Mouse (Mus musculus) myocyte (in vitro differentiated cells): Measurements from ENCODE around the gene Agt. TPM values are rescaled to one million over a fixed set of nuclear protein-coding genes. Genes with fewer than 3 reads are reported as not detected.

ENCODE experiments used
- H3K27me3 ChIP-seq: one replicate; pipeline ENCODE4 v1.6.1; 2011; ENCODE audit not compliant: control insufficient read depth, insufficient read depth, insufficient read length
- H3K36me3 ChIP-seq: one replicate; pipeline ENCODE4 v1.6.1; 2011; ENCODE audit not compliant: control insufficient read depth, insufficient read depth
- H3K4me2 ChIP-seq: one replicate; pipeline ENCODE4 v1.6.1; 2011; ENCODE audit warnings: low read depth, control low read depth
- H3K4me3 ChIP-seq: one replicate; pipeline ENCODE4 v1.5.1; 2011; ENCODE audit warnings: mild to moderate bottlenecking, control low read depth, moderate library complexity
- H3K79me2 ChIP-seq: one replicate; pipeline ENCODE4 v1.6.1; 2011; ENCODE audit not compliant: control insufficient read depth, insufficient read depth
- H3ac ChIP-seq: one replicate; pipeline ENCODE4 v1.6.1; 2011; ENCODE audit not compliant: control insufficient read depth, insufficient read length
- CEBPB ChIP-seq: IDR thresholded peaks from 2 replicates; pipeline ENCODE4 v1.6.1; 2011; ENCODE audit warnings: mild to moderate bottlenecking, moderate library complexity; ENCODE audit not compliant: poor library complexity, insufficient read depth, severe bottlenecking
- E2F4 ChIP-seq: IDR thresholded peaks from one replicate; pipeline ENCODE4 v1.6.1; 2011; ENCODE audit warnings: mild to moderate bottlenecking, control low read depth, moderate library complexity; ENCODE audit not compliant: insufficient read depth
- MAX ChIP-seq: IDR thresholded peaks from one replicate; pipeline ENCODE4 v1.6.1; 2011; ENCODE audit warnings: low read depth, mild to moderate bottlenecking, control low read depth
- MYOD1 ChIP-seq, 3 experiments: IDR thresholded peaks; one replicate each; pipeline ENCODE4 v1.6.1; 2011; ENCODE audit warnings: control low read depth in 2 of 3, low read depth in 2 of 3, mild to moderate bottlenecking in 2 of 3, moderate library complexity in 1 of 3; ENCODE audit not compliant: insufficient read length in 2 of 3, control insufficient read depth in 1 of 3
- MYOG ChIP-seq, 3 experiments: IDR thresholded peaks; one replicate each; pipeline ENCODE4 v1.6.1; 2011; ENCODE audit warnings: control low read depth in 2 of 3, low read depth in 2 of 3, mild to moderate bottlenecking in 2 of 3; ENCODE audit not compliant: insufficient read length in 2 of 3, control insufficient read depth in 1 of 3, insufficient read depth in 1 of 3
- POLR2A ChIP-seq: IDR thresholded peaks from one replicate; pipeline ENCODE4 v1.6.1; 2011; ENCODE audit warnings: low read depth, mild to moderate bottlenecking, control low read depth, moderate library complexity; ENCODE audit not compliant: insufficient read length
- POLR2AphosphoS2 ChIP-seq: IDR thresholded peaks from one replicate; pipeline ENCODE4 v1.6.1; 2011; ENCODE audit warnings: low read depth, control low read depth; ENCODE audit not compliant: insufficient read length
- REST ChIP-seq: IDR thresholded peaks from one replicate; pipeline ENCODE4 v1.6.1; 2011; ENCODE audit warnings: mild to moderate bottlenecking, control low read depth, moderate library complexity; ENCODE audit not compliant: insufficient read depth, insufficient read length
- SRF ChIP-seq: IDR thresholded peaks from one replicate; pipeline ENCODE4 v1.6.1; 2011; ENCODE audit warnings: low read depth; ENCODE audit not compliant: control insufficient read depth, insufficient read length
- TCF12 ChIP-seq: IDR thresholded peaks from one replicate; pipeline ENCODE4 v1.6.1; 2011; ENCODE audit warnings: mild to moderate bottlenecking, control low read depth; ENCODE audit not compliant: poor library complexity, insufficient read depth, severe bottlenecking
- TCF3 ChIP-seq: IDR thresholded peaks from one replicate; pipeline ENCODE4 v1.6.1; 2011; ENCODE audit warnings: low read depth, control low read depth; ENCODE audit not compliant: insufficient read length
- USF1 ChIP-seq: IDR thresholded peaks from one replicate; pipeline ENCODE4 v1.6.1; 2011; ENCODE audit warnings: low read depth, mild to moderate bottlenecking, control low read depth, moderate library complexity
- polyA plus RNA-seq: library from polyadenylated mRNA; unstranded; fragments of >200 nt; fragmentation: generic; extraction: Trizol; gene quantifications from one replicate; pipeline ENCODE4 v1.2.1, GENCODE M21; 2012; ENCODE audit warnings: missing spikeins

Gene Agt
- polyA plus RNA-seq, 1 experiment = 0.70 TPM

DNA sequence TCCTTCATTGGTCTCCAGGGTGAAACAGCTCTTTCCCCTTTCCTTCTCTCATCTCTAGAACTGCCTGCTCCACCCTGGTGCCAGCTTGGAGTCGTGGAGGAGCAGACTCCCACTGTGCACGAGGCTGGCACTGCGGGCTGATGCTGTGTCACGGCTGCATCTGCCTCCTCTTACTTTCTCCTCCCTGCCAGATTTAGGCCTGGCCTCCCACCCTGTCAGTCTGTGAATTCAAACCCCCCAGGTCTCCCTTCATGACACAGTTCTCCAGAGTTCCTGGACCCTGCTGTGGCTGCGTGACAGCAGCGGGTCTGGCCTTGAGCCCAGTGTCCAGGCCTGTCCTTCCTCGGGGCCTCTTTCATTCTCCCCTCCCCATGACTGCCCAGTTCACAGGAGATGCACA lies 39.0 kb downstream of the Agt start:
- no peak overlapping the region for H3K4me3 ChIP-seq
- no peak overlapping the region for H3K4me2 ChIP-seq
- H3ac ChIP-seq = no peak overlapping the region
- H3K27me3 ChIP-seq = no peaks in the 10 kb centered on the region
- no peak for TF ChIP-seq CEBPB
- no peak for TF ChIP-seq TCF3
- no peak for TF ChIP-seq E2F4
- TF ChIP-seq MYOG (IDR thresholded peaks at IDR 0.05; ENCODE audit: control insufficient read depth in 1 of 3, insufficient read depth in 1 of 3, insufficient read length in 2 of 3, low read depth in 2 of 3) = no peak
- TF ChIP-seq POLR2A = no peak
- no peak for TF ChIP-seq SRF
- no peak for TF ChIP-seq USF1
- no peak for TF ChIP-seq MYOD1 (IDR thresholded peaks at IDR 0.05; ENCODE audit: control insufficient read depth in 1 of 3, insufficient read length in 2 of 3, low read depth in 2 of 3)
- no peak for TF ChIP-seq MAX
- TF ChIP-seq POLR2AphosphoS2 = no peak
- no peak for TF ChIP-seq REST
- no peak for TF ChIP-seq TCF12
- no peaks in the 10 kb centered on the region for H3K79me2 ChIP-seq
- peaks cover 20% of the 10 kb centered on the region for H3K36me3 ChIP-seq

DNA sequence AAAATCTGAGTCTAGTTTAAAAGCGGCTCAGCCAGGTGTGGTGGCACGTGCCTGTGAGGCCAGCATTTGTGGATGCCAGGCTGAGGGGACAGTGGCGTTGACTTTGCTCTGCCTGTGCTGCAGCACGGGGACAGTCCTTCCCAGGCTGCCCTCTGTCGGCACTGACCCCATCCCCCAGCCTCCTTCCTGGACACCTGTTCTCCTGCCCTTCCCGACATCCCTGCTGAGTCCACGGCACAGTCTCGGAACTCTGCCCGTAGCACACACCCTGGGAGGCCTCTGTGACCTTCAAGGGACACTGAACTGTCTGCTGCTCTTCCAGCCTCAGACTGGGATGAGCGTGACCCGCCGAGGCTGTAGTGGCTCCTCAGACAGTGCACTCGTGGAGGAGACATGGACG lies 39.4 kb downstream of the Agt start:
- Histone ChIP-seq H3K36me3 (peaks cover 20% of the 10 kb centered on the region), H3K4me3 (no peak overlapping the region), H3K4me2 (no peak overlapping the region), H3ac (no peak overlapping the region), H3K79me2 (no peaks in the 10 kb centered on the region), H3K27me3 (no peaks in the 10 kb centered on the region)
- TF ChIP-seq POLR2AphosphoS2 (no peak), MYOG (IDR thresholded peaks at IDR 0.05; ENCODE audit: control insufficient read depth in 1 of 3, insufficient read depth in 1 of 3, insufficient read length in 2 of 3, low read depth in 2 of 3) (peak in 1 of 3 experiments; percentile 4)

DNA sequence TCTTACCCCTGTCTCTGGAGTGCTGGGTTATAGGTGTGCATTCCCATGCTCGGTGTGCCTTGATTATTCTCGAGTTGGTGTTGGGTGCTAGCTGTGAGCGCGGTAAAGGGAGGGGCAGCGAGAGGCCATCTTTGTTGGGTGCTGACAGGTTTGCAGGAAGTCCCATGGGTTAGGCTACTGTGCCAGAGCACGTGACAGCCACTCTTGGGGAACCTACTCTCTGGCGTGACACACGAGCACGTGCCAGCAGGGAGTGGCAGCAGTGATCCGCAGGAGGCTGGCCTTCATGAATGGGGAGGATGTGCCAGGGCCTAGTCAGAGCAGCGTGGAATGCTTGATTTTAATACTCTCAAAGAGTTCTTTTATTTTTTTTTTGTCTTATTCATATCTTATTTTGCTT lies 43.2 kb downstream of the Agt start:
- H3K4me2 ChIP-seq = no peak overlapping the region
- H3K4me3 ChIP-seq = no peak overlapping the region
- peaks cover 20% of the 10 kb centered on the region for H3K79me2 ChIP-seq
- H3K27me3 ChIP-seq = no peaks in the 10 kb centered on the region
- H3ac ChIP-seq = no peak overlapping the region
- TF ChIP-seq MYOG (IDR thresholded peaks at IDR 0.05; ENCODE audit: control insufficient read depth in 1 of 3, insufficient read depth in 1 of 3, insufficient read length in 2 of 3, low read depth in 2 of 3) (no peak), CEBPB (no peak)
- H3K36me3 ChIP-seq = peaks cover 7% of the 10 kb centered on the region

DNA sequence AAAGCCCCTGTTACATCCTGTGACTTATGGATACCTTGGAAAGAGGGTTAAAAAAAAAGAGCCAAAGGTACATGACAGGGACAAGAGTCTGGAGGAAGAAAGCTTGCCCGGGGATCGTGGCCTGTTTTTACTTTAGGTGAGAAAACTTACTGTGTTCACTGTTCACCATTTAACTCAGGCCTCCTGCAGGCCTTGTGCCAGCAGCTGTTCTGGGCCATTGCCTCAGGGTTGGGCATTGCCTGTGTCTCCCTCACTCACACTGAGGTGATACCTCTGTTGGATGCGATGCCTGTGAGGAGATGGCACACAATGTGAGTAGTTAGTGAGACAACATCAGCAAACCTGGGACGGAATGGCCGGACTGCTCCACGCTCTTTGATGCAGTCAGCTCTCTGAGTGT lies 47.6 kb downstream of the Agt start:
- H3K4me3 ChIP-seq = no peak overlapping the region
- peaks cover 25% of the 10 kb centered on the region for H3K79me2 ChIP-seq
- no peak for TF ChIP-seq REST
- H3ac ChIP-seq = no peak overlapping the region
- H3K36me3 ChIP-seq = peaks cover 5% of the 10 kb centered on the region
- H3K4me2 ChIP-seq = peak overlapping the region; percentile 87
- H3K27me3 ChIP-seq = peaks cover 7% of the 10 kb centered on the region

DNA sequence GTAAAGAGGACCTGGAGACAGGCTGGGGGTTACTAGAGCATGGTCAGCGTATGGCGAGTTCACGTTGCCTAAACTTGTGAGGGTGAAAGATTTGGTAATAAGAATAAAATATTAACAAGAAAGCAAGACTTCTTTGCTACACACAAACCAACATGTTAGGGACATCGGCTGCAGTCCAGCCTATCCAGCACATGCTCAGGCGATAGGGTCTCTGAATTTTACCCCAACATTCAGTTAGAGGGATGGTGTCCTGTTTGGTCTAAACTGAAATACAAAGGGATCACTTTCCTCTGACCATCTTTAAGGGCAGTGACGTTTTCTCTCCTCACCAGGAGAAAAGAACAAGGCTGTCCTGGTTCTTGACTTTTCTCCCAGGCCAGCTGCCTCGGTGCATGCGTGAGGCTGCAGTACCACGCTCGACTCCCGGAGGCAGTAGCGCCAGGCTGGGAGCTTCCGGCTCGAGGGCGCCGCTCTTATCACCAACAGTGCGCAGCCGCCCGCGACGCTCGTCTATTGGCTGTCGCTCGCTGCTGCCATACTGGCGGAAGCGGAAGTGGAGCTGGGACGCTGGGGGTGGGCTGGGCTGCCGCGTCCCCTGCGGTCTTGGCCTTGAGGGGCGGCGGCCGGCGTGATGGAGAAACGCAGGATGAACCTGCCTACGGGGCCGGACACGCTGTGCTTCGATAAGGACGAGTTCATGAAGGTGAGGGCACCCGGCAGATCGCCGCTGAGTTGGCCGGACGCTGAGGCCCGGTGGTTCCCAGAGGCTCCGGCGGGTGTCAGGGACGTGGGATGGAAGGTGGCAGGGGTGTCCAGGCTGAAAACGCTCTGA lies 49.0 kb downstream of the Agt start, which contains the start of gene Cog2:
Gene Cog2, plus strand, starts transcription at position 519 of the 832 bp plus-strand sequence.
- Histone ChIP-seq H3K4me2 (peak within 1 kb of the TSS; percentile 87), H3K27me3 (peaks cover 13% of the 10 kb centered on the region), H3K36me3 (no peaks in the 10 kb centered on the region), H3K79me2 (peaks cover 25% of the 10 kb centered on the region), H3ac (peak within 1 kb of the TSS; percentile 11), H3K4me3 (peak within 1 kb of the TSS; percentile 56)
- TF ChIP-seq E2F4 = no peak
- TF ChIP-seq POLR2A = peak; percentile 93
- peak; percentile 83 for TF ChIP-seq POLR2AphosphoS2
- no peak for TF ChIP-seq MAX
- TF ChIP-seq SRF = no peak

DNA sequence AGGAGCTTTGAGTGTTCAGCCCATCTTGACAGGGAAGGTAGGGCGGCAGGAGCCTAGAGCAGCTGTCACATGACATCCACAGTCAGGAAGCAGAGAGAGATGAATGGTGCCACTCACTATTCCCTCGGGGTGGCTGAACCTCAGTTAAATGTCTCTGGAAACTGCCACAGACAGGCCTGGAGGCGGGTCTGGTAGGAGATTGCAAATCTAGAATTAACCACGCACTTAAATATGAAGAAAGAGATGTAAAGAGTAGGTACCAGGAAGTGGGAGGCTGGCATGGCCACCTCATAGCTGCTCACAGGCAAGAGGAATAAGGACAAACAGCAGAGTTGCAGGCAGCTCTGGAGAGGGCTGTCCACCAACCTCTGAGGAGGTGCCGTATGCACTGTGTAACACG lies 52.4 kb downstream of the Agt start:
- Histone ChIP-seq H3K4me3 (no peak overlapping the region), H3K36me3 (no peaks in the 10 kb centered on the region), H3K79me2 (peaks cover 12% of the 10 kb centered on the region), H3K4me2 (no peak overlapping the region), H3K27me3 (peaks cover 16% of the 10 kb centered on the region), H3ac (no peak overlapping the region)
- TF ChIP-seq MYOG (IDR thresholded peaks at IDR 0.05; ENCODE audit: control insufficient read depth in 1 of 3, insufficient read depth in 1 of 3, insufficient read length in 2 of 3, low read depth in 2 of 3) = no peak
- TF ChIP-seq MAX = no peak
- TF ChIP-seq CEBPB = no peak
- TF ChIP-seq TCF12 = no peak
- TF ChIP-seq REST = no peak
- no peak for TF ChIP-seq MYOD1 (IDR thresholded peaks at IDR 0.05; ENCODE audit: control insufficient read depth in 1 of 3, insufficient read length in 2 of 3, low read depth in 2 of 3)
- TF ChIP-seq POLR2A = no peak
- no peak for TF ChIP-seq POLR2AphosphoS2
- TF ChIP-seq USF1 = no peak
- TF ChIP-seq SRF = no peak
- no peak for TF ChIP-seq E2F4
